19 mouse cellular contexts compared by ENCODE assay signal in the genomic region with DNA sequence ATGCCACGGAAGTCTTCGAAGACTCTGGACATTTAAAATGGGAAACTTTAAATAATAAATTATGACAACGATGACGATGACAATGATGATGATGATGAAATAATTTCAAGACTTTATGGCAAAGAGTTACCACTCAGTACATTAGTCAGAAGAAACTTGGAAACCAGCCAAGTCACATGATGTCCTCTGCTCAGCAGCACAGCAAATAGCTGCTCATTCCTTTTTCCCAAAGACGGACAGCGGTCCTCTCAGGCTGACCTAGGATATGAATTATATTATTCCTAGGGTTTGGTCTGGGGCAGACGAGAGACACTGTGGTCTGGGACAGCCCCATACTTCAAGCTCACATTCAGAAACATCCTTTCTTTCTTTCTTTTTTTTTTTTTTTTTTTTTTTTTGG. TPM values are rescaled to one million over a fixed set of nuclear protein-coding genes. Genes with fewer than 3 reads are reported as not detected.
DNase-seq lines count a peak whose midpoint lies in the region; ATAC-seq lines count a peak whose summit lies in the region.
"Had no signal": no experiment of that assay in that cellular context is flagged by ENCODE, and none has a peak within 500 bp of the region (broad histone marks: within the 10 kb centered on the region; RNA-seq: fewer than 3 reads in every experiment).

No protein-coding gene starts in this region.

- H3K4me1 ChIP-seq in forebrain, embryonic 14.5 days (ENCODE audit: control insufficient read depth, insufficient read depth, low read length): no peaks in the 10 kb centered on the region
- no peaks in the 10 kb centered on the region for H3K4me1 ChIP-seq in forebrain, embryonic 11.5 days (replicated peaks; ENCODE audit: control insufficient read depth, insufficient read depth, low read length)
- peaks cover 12% of the 10 kb centered on the region for H3K4me1 ChIP-seq in lung, embryonic 15.5 days
- H3K4me1 ChIP-seq: embryonic facial prominence, embryonic 12.5 days; forebrain, embryonic 12.5 days; limb, embryonic 15.5 days had no signal

- H3K27ac ChIP-seq in forebrain, embryonic 14.5 days (ENCODE audit: low read depth, low read length): no peak overlapping the region
- no peak overlapping the region for H3K27ac ChIP-seq in forebrain, embryonic 11.5 days (ENCODE audit: low read depth, low read length)
- no peak overlapping the region for H3K27ac ChIP-seq in lung, embryonic 15.5 days
- H3K27ac ChIP-seq: embryonic facial prominence, embryonic 12.5 days; forebrain, embryonic 12.5 days; heart, embryonic 13.5 days; limb, embryonic 15.5 days; stomach, embryonic 15.5 days had no signal

- H3K36me3 ChIP-seq in forebrain, embryonic 14.5 days (ENCODE audit: control insufficient read depth, insufficient read depth, low read length): 0 out of 2 replicates have a peak, but pooled peaks cover 3% of the 10 kb centered on the region
- no peaks in the 10 kb centered on the region for H3K36me3 ChIP-seq in forebrain, embryonic 11.5 days (ENCODE audit: control insufficient read depth, insufficient read depth, low read length)
- H3K36me3 ChIP-seq in lung, embryonic 15.5 days: no peaks in the 10 kb centered on the region
- H3K36me3 ChIP-seq: embryonic facial prominence, embryonic 12.5 days; forebrain, embryonic 12.5 days; stomach, embryonic 15.5 days had no signal

- H3K9ac ChIP-seq in forebrain, embryonic 14.5 days (ENCODE audit: low read length): no peak overlapping the region
- no peak overlapping the region for H3K9ac ChIP-seq in forebrain, embryonic 11.5 days (ENCODE audit: low read length)
- no peak overlapping the region for H3K9ac ChIP-seq in lung, embryonic 15.5 days
- H3K9ac ChIP-seq: embryonic facial prominence, embryonic 12.5 days; forebrain, embryonic 12.5 days; heart, embryonic 13.5 days; limb, embryonic 15.5 days; liver, postnatal 0 days; stomach, embryonic 15.5 days had no signal

- no peaks in the 10 kb centered on the region for H3K9me3 ChIP-seq in forebrain, embryonic 14.5 days (replicated peaks; ENCODE audit: control insufficient read depth, low read length)
- H3K9me3 ChIP-seq in forebrain, embryonic 11.5 days (ENCODE audit: control insufficient read depth, low read length): no peaks in the 10 kb centered on the region
- H3K9me3 ChIP-seq in lung, embryonic 15.5 days: no peaks in the 10 kb centered on the region
- H3K9me3 ChIP-seq: embryonic facial prominence, embryonic 12.5 days; forebrain, embryonic 12.5 days; heart, embryonic 13.5 days; limb, embryonic 15.5 days; stomach, embryonic 15.5 days had no signal

- DNase-seq in forebrain, embryonic 14.5 days (ENCODE audit: low spot score): peak; percentile 53
- no peak for DNase-seq in forebrain, embryonic 11.5 days (ENCODE audit: low spot score)
- no peak for DNase-seq in lung, postnatal 25 days (ENCODE audit: low spot score)
- DNase-seq in NIH3T3 (ENCODE audit: low read depth): peak; percentile 56
- DNase-seq in lung, postnatal 14 days: peak; percentile 39
- no peak for DNase-seq in gastrocnemius, adult 18-20 months (ENCODE audit: low spot score)
- DNase-seq: cerebellum, adult 11 months; cerebellum, postnatal 25 days; liver, postnatal 0 days; right cerebral cortex, adult 18-20 months had no signal

- no peak for ATAC-seq in forebrain, embryonic 14.5 days
- no peak for ATAC-seq in forebrain, embryonic 11.5 days (replicated peaks; ENCODE audit: low FRiP score)
- ATAC-seq in lung, embryonic 15.5 days (ENCODE audit: borderline replicate concordance, extremely low read depth, low FRiP score, low TSS enrichment): peak; percentile 39; the same call in 1 of the 2 replicates
- ATAC-seq in erythroblast, adult 5-6 weeks (replicated peaks; ENCODE audit: low FRiP score, poor library complexity, severe bottlenecking): no peak
- ATAC-seq: inflammation-experienced regulatory T-cells, adult 6 months; liver, postnatal 0 days had no signal

- 85% methylated on average over 7 of the region's 7 CpGs for WGBS in forebrain, embryonic 14.5 days
- WGBS in forebrain, embryonic 11.5 days: 95% methylated on average over 7 of the region's 7 CpGs
- WGBS in lung, embryonic 15.5 days: 56% methylated on average over 7 of the region's 7 CpGs

- H3K4me3 ChIP-seq in forebrain, embryonic 14.5 days (ENCODE audit: low read depth, low read length): no peak overlapping the region
- H3K4me3 ChIP-seq in forebrain, embryonic 11.5 days (ENCODE audit: low read depth, low read length): no peak overlapping the region
- H3K4me3 ChIP-seq in lung, embryonic 15.5 days: no peak overlapping the region
- H3K4me3 ChIP-seq: embryonic facial prominence, embryonic 12.5 days; forebrain, embryonic 12.5 days; heart, embryonic 13.5 days; limb, embryonic 15.5 days; stomach, embryonic 15.5 days had no signal

- H3K4me2 ChIP-seq in forebrain, embryonic 14.5 days (ENCODE audit: low read length): no peak overlapping the region
- H3K4me2 ChIP-seq in forebrain, embryonic 11.5 days (ENCODE audit: low read depth, low read length, severe bottlenecking): no peak overlapping the region
- no peak overlapping the region for H3K4me2 ChIP-seq in lung, embryonic 15.5 days
- H3K4me2 ChIP-seq: embryonic facial prominence, embryonic 12.5 days; forebrain, embryonic 12.5 days; heart, embryonic 13.5 days; limb, embryonic 15.5 days; midbrain, embryonic 11.5 days; stomach, embryonic 15.5 days had no signal

- no peaks in the 10 kb centered on the region for H3K27me3 ChIP-seq in forebrain, embryonic 14.5 days (replicated peaks; ENCODE audit: control insufficient read depth, insufficient read depth, low read length)
- H3K27me3 ChIP-seq in forebrain, embryonic 11.5 days (ENCODE audit: control insufficient read depth, insufficient read depth, low read length): no peaks in the 10 kb centered on the region
- H3K27me3 ChIP-seq in lung, embryonic 15.5 days: no peaks in the 10 kb centered on the region
- H3K27me3 ChIP-seq: embryonic facial prominence, embryonic 12.5 days; forebrain, embryonic 12.5 days; heart, embryonic 13.5 days; limb, embryonic 15.5 days; stomach, embryonic 15.5 days had no signal

RNA-seq across cellular contexts. Expression of gene Atxn1, which starts 22.5 kb away (rescaled TPM):
- polyA plus RNA-seq in forebrain, embryonic 14.5 days (2014; fragmentation: Nextera tagmentation; extraction: Ambion mirVana): 4.3 and 6.6 TPM in 2 replicates
- 2.2 and 3.3 TPM in 2 replicates for polyA plus RNA-seq in forebrain, embryonic 11.5 days (2014; fragmentation: Nextera tagmentation; extraction: Ambion mirVana)
- 7.4 and 8.5 TPM in 2 replicates for polyA plus RNA-seq in lung, embryonic 15.5 days (2015; fragmentation: Nextera tagmentation; extraction: Ambion mirVana)
- under 0.01 and 2.9 TPM in 2 replicates for total RNA-seq in erythroblast, adult 5-6 weeks (2015; ENCODE audit: low replicate concordance)
- 2.2 and 2.4 TPM in 2 replicates for total RNA-seq in erythroblast, adult 5-6 weeks (2017; ENCODE audit: low replicate concordance)
- 10 to 100 TPM; 38.7 to 51.0 TPM for total RNA-seq in gastrocnemius, adult 18-20 months (2021)

Comparison
In these comparisons a context has a peak if more than half of its experiments do, and no peak if none do; other contexts are left out.
1. DNase-seq: peak in forebrain, embryonic 14.5 days (single experiment), NIH3T3 (single experiment) and lung, postnatal 14 days (single experiment); none in forebrain, embryonic 11.5 days (single experiment), lung, postnatal 25 days (single experiment) and gastrocnemius, adult 18-20 months (single experiment).